Mouse (Mus musculus) olfactory bulb, adult 2 months (tissue): ENCODE results near the gene Det1. TPM values are rescaled to one million over a fixed set of nuclear protein-coding genes. Genes with fewer than 3 reads are reported as not detected.

Experiments used
- H3K27ac ChIP-seq: fragments of 200-500 bp; 2 replicates; pipeline ENCODE4 v1.5.1; 2012; ENCODE audit warnings: low read depth, low read length; ENCODE audit not compliant: insufficient read depth
- H3K4me1 ChIP-seq: fragments of 200-500 bp; 2 replicates; pipeline ENCODE4 v1.6.1; 2012; ENCODE audit warnings: low read length; ENCODE audit not compliant: control insufficient read depth, insufficient read depth
- H3K4me3 ChIP-seq: fragments of 200-500 bp; 2 replicates; pipeline ENCODE4 v1.5.1; 2012; ENCODE audit warnings: mild to moderate bottlenecking, low read depth, low read length, moderate library complexity; ENCODE audit not compliant: insufficient read depth
- CTCF ChIP-seq: fragments of 200-500 bp; IDR thresholded peaks from 2 replicates; pipeline ENCODE4 v1.5.1; 2012; ENCODE audit warnings: low read depth, mild to moderate bottlenecking, low read length, moderate library complexity; ENCODE audit not compliant: insufficient read depth
- POLR2A ChIP-seq: fragments of 200-500 bp; IDR thresholded peaks from 2 replicates; pipeline ENCODE4 v1.6.1; 2012; ENCODE audit warnings: mild to moderate bottlenecking, low read depth, low read length, moderate library complexity; ENCODE audit not compliant: insufficient read depth
- WGBS: fragments of 180-500 bp; shearing (Covaris S2); methylation state at CpG from one replicate; pipeline ENCODE4 v1.1.7; 2018; 5-methylcytosine and 5-hydroxymethylcytosine counted together
- polyA plus RNA-seq: library from polyadenylated mRNA; stranded (reverse); fragments of >200 nt; gene quantifications from 2 replicates; pipeline ENCODE4 v1.2.4, GENCODE M21; 2012; ENCODE audit warnings: low replicate concordance; ENCODE audit not compliant: missing spikeins, insufficient read depth, insufficient read length

The Det1 gene
- polyA plus RNA-seq, 1 experiment: not detected

GRCm38 (mm10) chr7:78826682-78827385, 20.2 kb downstream of the Det1 start:
- WGBS: 47% methylated on average over 9 of the region's 9 CpGs
- Histone ChIP-seq H3K4me1 (peaks cover 10% of the 10 kb centered on the region), H3K27ac (peak overlapping the region; percentile 64; the same call in 1 of the 2 replicates), H3K4me3 (no peak overlapping the region)
- no peak for TF ChIP-seq CTCF
- no peak for TF ChIP-seq POLR2A

GRCm38 (mm10) chr7:78818336-78818735, 28.7 kb downstream of the Det1 start:
- peaks cover 4% of the 10 kb centered on the region; the same call in 1 of the 2 replicates for H3K4me1 ChIP-seq
- H3K27ac ChIP-seq: no peak overlapping the region
- TF ChIP-seq CTCF (no peak), POLR2A (no peak)
- WGBS: 92% methylated on average over 12 of the region's 12 CpGs
- no peak overlapping the region for H3K4me3 ChIP-seq

- TF ChIP-seq CTCF (no peak), POLR2A (no peak)
- Histone ChIP-seq H3K4me1 (peaks cover 4% of the 10 kb centered on the region; the same call in 1 of the 2 replicates), H3K4me3 (no peak overlapping the region), H3K27ac (no peak overlapping the region)
Measured at GRCm38 (mm10) chr7:78814766-78815165, 32.3 kb downstream of the Det1 start.

- WGBS: 85% methylated on average over 6 of the region's 6 CpGs
- TF ChIP-seq POLR2A (no peak), CTCF (no peak)
- H3K27ac ChIP-seq: no peak overlapping the region
- H3K4me1 ChIP-seq: peaks cover 4% of the 10 kb centered on the region; the same call in 1 of the 2 replicates
- no peak overlapping the region for H3K4me3 ChIP-seq
Measured at GRCm38 (mm10) chr7:78813791-78814190, 33.3 kb downstream of the Det1 start.

GRCm38 (mm10) chr7:78807192-78807591, 39.9 kb downstream of the Det1 start:
- H3K4me1 ChIP-seq: no peaks in the 10 kb centered on the region
- 87% methylated on average over 4 of the region's 4 CpGs for WGBS
- no peak overlapping the region for H3K4me3 ChIP-seq
- no peak for TF ChIP-seq POLR2A
- no peak overlapping the region for H3K27ac ChIP-seq

GRCm38 (mm10) chr7:78803841-78804240, 43.2 kb downstream of the Det1 start:
- WGBS: 79% methylated on average over 3 of the region's 3 CpGs
- TF ChIP-seq CTCF: no peak
- TF ChIP-seq POLR2A: no peak
- Histone ChIP-seq H3K27ac (no peak overlapping the region), H3K4me1 (no peaks in the 10 kb centered on the region), H3K4me3 (no peak overlapping the region)

- H3K4me1 ChIP-seq: no peaks in the 10 kb centered on the region; the same call in 1 of the 2 replicates
- WGBS: 88% methylated on average over 9 of the region's 9 CpGs
- TF ChIP-seq CTCF: no peak
- TF ChIP-seq POLR2A: no peak
- no peak overlapping the region for H3K4me3 ChIP-seq
- no peak overlapping the region for H3K27ac ChIP-seq
Measured at GRCm38 (mm10) chr7:78799730-78800496, 47.1 kb downstream of the Det1 start.

- TF ChIP-seq CTCF (no peak), POLR2A (no peak)
- H3K27ac ChIP-seq: no peak overlapping the region
- no peaks in the 10 kb centered on the region; the same call in 1 of the 2 replicates for H3K4me1 ChIP-seq
- no peak overlapping the region for H3K4me3 ChIP-seq
- 35% methylated on average over 8 of the region's 9 CpGs for WGBS
Measured at GRCm38 (mm10) chr7:78797843-78798455, 49.1 kb downstream of the Det1 start.

- Histone ChIP-seq H3K4me1 (no peaks in the 10 kb centered on the region; the same call in 1 of the 2 replicates), H3K4me3 (no peak overlapping the region), H3K27ac (no peak overlapping the region)
- WGBS: 94% methylated on average over 3 of the region's 3 CpGs
- no peak for TF ChIP-seq CTCF
- no peak for TF ChIP-seq POLR2A
Measured at GRCm38 (mm10) chr7:78796624-78797023, 50.4 kb downstream of the Det1 start.
